Mouse (Mus musculus): ENCODE measurements around the gene Cdk18.

The Cdk18 gene

DNA sequence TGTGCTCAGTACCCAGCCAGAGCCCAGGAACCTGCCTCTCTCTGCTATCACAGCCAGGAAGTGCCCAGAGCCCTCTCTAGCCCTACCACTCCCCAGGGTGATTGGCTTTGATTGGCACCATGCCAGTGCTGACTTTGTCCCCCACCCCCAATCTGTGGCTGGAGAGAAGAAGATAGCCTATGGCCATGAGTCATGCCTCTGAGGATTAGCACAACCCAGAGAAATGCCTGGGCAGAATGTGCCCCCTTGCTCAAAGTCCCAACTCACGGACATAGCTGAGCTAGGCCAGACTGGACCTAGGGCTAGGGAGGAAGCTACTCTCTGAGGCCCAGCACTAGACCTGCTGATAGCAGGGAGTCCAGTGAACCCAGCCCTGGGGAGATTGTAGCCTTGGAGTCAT is 10.7 kb upstream of the Cdk18 start:
- DNase-seq (ENCODE audit: extremely low read depth, low read depth, low spot score) = no peak

GRCm38 (mm10) chr1:132149410-132149809 is 9.9 kb upstream of the Cdk18 start:
- no peak for DNase-seq (ENCODE audit: extremely low read depth, low read depth, low spot score)

- DNase-seq (ENCODE audit: extremely low read depth, low read depth, low spot score) = peak; percentile 98
Observed at GRCm38 (mm10) chr1:132145973-132146685, 6.6 kb upstream of the Cdk18 start.

- DNase-seq (ENCODE audit: extremely low read depth, low read depth, low spot score) = no peak
Observed at GRCm38 (mm10) chr1:132144837-132145236, 5.4 kb upstream of the Cdk18 start.

DNA sequence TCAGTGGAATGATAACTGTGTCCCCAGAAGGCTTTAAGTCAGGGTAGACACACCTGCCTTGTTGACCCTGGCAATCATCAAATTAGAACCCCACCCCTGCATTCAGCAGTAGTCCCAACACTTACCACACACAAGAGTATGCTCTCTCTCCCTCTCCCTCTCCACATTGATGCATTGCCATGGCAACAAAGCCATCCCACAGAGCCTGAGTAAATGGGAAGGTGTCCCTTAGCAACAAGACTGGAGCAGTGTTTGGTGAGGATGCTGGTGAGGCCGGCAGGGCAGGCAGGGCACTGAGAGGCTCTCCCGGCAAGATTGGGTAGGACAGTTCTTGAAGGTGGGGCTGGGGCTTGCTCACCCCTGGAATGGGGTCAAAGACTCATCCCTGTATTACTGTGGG is 4.7 kb upstream of the Cdk18 start:
- no peak for DNase-seq (ENCODE audit: extremely low read depth, low read depth, low spot score)

DNA sequence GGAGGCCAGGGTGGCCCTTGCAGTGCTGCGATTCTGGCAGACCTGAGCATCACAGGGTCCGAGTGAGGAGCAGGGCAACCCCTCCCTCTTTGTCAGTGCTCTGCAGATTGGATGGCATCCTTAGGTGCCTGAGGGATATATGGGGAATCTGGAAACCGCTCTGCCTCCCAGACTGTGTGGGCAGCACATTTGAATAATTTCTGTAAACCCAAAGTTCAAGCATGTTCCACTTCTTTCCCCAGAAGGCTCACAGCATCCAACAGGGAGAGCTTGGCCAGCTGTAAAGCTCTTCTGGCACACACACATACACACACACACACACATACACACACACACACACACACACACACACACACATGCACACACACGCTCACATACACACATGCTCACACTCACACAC is 4.2 kb upstream of the Cdk18 start:
- DNase-seq (ENCODE audit: extremely low read depth, low read depth, low spot score) = no peak

DNA sequence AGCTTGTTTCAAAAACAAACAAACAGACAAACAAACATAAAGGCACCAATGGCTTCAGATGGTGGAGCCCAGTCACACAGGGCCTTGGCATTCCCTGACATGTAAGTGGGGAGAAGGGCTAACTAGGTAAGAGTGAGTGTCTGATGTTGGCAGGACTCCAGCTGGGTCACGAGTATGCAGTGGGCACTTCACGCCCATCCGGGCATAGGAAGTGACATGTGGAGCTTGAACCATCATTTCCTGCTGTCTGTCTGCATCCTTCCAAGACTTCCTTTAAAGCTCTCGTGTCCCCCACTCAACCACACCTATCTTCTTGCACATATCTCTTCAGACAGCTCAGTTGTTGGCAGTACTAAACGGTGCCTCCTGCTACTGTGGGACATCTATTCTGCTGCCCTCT is 3.6 kb upstream of the Cdk18 start:
- no peak for DNase-seq (ENCODE audit: extremely low read depth, low read depth, low spot score)

- DNase-seq (ENCODE audit: extremely low read depth, low read depth, low spot score) = no peak
Observed at GRCm38 (mm10) chr1:132141753-132142152, 2.3 kb upstream of the Cdk18 start.

- no peak for DNase-seq (ENCODE audit: extremely low read depth, low read depth, low spot score)
Observed at GRCm38 (mm10) chr1:132141166-132141565, 1.7 kb upstream of the Cdk18 start.

- DNase-seq (ENCODE audit: extremely low read depth, low read depth, low spot score) = no peak
Observed at GRCm38 (mm10) chr1:132140574-132140973, 1.1 kb upstream of the Cdk18 start.

DNA sequence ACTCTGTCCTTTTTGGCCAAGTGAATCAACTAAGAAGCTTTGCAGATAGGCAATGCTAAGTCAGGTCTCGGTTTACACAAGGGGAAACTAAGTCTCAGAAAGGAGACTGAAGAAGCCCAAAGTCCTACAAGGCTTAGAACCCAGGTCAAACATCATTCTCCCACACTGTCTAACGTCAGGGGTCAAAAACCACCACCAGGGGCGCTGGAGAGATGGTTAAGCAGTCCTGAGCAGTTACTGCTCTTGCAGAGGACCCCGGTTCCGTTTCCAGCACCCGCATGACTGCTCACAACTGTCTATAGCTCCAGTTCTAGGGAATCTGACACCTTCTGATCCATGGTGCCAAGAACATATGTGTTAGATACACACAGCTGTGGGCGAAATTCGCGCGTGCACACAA is 687 bp upstream of the Cdk18 start:
- no peak for DNase-seq (ENCODE audit: extremely low read depth, low read depth, low spot score)

DNA sequence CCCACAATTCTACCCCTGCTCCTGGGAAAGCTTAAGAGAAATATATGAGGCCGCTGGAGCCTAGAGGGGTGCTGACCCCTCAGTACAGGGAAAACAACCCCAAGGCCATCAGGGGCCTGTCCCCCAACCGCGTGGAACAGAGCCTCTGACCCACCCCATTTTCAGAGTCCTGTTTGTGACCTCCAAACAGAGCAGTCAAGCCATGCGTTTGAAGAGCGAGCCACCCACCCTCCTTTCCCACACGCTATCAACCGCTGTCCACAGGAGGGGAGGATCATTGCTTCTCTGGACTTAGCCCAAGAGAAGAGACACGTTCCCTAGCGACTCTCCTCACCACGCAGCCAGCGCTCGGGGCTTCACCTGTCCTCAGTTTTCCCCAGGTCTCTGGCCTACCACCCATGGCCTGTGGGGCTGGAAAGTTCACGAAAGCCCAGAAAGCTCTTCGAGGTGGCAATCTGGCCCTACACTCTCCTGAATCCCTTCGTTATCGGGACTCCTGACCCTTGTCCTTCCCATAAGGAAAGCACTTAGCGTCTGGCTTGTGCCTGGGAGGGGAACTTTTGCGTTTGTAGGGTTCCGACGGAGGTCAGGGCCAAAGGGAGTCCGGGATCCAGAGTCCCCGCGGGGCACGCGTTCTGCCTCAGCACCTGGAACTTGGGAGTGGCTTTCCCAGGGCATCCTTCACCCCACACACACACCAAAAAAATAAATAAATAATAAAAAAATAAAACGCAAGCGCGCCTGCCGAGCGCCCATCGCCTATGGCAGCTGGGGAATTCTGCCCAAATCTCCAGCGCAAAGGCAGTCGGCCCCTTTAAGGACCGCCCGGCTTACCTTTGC is 688 bp downstream of the Cdk18 start:
- no peak for DNase-seq (ENCODE audit: extremely low read depth, low read depth, low spot score)

DNA sequence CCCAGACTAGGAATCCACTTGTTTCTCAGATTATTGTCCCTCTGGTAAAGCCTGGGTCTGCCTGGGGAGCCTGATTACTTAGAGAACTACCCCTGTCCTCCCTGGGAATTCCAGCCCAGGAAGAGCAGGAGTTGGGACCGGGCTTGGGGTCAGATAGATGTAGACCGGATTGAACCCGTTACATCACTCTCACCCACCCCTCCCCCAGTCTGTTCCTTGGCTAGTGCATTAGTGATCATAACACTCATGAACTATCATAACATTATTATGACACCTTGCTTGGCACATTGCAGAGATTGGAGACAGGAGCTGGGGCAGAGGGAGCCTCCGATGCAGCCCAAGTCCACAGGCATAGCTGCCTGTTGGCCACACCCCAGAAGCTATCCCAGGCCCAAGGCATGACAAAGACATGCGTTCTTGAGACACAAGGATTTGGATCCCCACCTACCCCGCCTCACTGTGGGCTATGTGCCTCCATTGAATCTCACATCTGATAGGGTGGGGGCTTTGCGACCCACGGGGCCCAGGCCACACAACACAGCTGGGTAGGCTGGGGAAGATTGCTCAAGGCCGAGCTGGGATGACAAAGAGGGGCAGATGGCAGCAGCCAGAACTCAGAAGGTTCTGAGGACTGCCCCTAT is 1.4 kb downstream of the Cdk18 start:
- no peak for DNase-seq (ENCODE audit: extremely low read depth, low read depth, low spot score)

GRCm38 (mm10) chr1:132136847-132137246 is 2.6 kb downstream of the Cdk18 start:
- no peak for DNase-seq (ENCODE audit: extremely low read depth, low read depth, low spot score)

- DNase-seq (ENCODE audit: extremely low read depth, low read depth, low spot score) = no peak
Observed at GRCm38 (mm10) chr1:132135631-132136030, 3.9 kb downstream of the Cdk18 start.

DNA sequence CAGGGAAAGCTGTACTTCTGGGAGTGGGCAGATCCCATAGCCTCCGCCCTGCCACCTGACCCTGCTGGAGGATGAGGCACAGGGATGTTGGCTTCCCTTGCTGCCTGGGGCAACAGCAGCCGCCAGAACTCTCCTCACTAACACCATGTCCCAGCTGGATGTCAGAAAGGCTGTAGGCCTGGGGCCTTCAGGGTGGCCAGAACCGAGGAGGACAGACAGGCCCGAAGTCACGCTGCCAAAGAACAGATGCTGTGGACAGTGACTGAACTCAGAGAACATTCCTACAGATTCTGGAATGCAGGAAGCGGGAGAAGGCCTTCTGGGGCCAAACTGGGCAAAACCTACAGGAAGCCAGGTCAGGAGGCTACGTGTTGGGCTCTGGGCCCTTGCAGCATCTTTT is 11.2 kb downstream of the Cdk18 start:
- no peak for DNase-seq (ENCODE audit: extremely low read depth, low read depth, low spot score)

DNA sequence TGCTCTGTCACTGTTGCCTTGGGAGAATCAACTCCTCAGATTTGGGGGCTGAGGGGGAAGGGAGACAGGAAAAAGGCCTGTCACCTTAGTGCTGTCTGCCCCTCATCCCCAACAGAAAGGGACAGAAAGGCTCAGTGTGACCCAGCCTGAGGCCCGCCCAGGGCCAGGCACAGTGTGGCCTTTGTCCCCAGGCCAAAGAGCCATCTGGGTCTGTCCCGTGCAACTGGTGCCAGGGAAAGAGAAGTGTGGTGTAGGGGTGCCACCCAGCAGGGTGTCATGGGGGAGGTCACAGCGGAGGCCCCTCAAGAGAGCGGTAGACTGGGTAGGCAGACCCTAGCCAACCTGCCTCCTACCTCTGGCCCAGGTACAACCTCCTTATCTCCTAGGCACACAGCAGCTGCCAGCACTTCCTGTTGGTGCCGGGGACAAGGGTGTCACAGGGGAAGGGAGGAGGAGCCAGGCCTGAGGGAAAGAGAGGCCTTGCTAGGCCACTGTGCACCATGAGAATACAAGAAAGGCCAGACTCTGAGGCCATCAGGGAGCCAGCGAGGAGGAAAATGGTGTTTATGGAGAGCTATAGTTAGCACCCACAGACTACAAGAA is 13.6 kb downstream of the Cdk18 start:
- no peak for DNase-seq (ENCODE audit: extremely low read depth, low read depth, low spot score)

GRCm38 (mm10) chr1:132125249-132125648 is 14.2 kb downstream of the Cdk18 start:
- no peak for DNase-seq (ENCODE audit: extremely low read depth, low read depth, low spot score)

DNA sequence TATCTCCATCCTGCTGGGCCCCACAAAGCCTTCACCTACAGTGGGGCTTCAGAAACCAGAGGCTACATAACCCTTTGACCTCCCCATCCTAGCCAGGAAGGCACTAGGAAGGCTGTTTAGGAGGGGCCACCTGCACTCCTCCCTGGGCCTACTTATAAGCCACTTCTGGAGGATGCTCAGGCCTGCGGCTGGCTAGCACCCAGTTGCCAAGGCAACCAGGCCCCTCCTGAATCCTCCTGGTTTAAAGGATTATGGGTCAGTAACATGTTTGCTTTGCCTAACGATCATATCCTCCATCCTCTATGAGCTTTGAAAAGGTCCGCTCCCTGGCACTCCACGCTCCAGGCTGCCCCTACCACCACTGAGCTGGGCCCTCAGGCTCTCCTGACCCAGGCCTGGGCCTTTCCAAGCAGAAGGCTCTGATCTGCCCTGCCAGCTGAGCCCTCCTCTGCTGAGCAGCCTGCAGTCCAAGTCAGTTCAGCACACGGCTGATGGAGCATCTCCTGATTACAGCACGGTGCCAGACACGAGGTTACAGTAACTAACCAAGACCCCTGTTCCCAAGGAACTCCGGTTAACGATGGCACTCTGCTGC is 16.0 kb downstream of the Cdk18 start:
- no peak for DNase-seq (ENCODE audit: extremely low read depth, low read depth, low spot score)

- DNase-seq (ENCODE audit: extremely low read depth, low read depth, low spot score) = no peak
Observed at GRCm38 (mm10) chr1:132121895-132122294, 17.6 kb downstream of the Cdk18 start.

GRCm38 (mm10) chr1:132121236-132121635 is 18.2 kb downstream of the Cdk18 start:
- DNase-seq (ENCODE audit: extremely low read depth, low read depth, low spot score) = no peak
